Mouse (Mus musculus): ENCODE results near the gene Prps2. TPM values are rescaled to one million over a fixed set of nuclear protein-coding genes. Genes with fewer than 3 reads are reported as not detected.
"Not testable (repeated sequence)": the region's sequence is repeated elsewhere in the genome, so short reads cannot be mapped to it uniquely, and the experiment has no call there.

The Prps2 gene
- polyA plus RNA-seq, 1 experiment from 2014 or later = 29.1 TPM

DNA sequence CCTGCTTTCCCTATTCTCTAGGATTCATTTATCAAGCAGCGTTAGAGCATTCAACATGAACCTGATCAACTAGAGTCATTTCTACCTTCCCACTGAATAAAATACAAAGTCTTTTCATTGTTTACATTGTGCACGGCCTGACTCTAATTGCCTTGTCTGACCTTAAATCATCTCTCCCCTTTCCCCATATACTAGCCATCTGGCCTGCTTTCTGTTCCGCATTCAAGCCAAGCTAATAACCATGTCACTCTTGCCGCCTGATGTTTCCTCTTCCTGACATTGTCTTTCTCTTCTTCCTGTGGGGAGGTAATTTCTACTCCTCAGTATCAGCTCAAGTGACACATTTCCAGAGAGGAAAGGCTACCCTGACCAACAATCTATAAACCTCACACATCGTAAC lies 66.8 kb downstream of the Prps2 start:
- Histone ChIP-seq H3K9ac (ENCODE audit: low read length) (no peak overlapping the region), H3K27ac (ENCODE audit: low read length) (no peak overlapping the region), H3K27me3 (ENCODE audit: control insufficient read depth, insufficient read depth, low read length) (peaks cover 10% of the 10 kb centered on the region; the same call in 1 of the 2 replicates), H3K4me1 (ENCODE audit: control insufficient read depth, insufficient read depth, low read length) (no peaks in the 10 kb centered on the region), H3K4me3 (replicated peaks; ENCODE audit: low read length) (no peak overlapping the region), H3K9me3 (replicated peaks; ENCODE audit: control insufficient read depth, low read length) (no peaks in the 10 kb centered on the region), H3K4me2 (ENCODE audit: low read depth, low read length) (no peak overlapping the region), H3K36me3 (ENCODE audit: control insufficient read depth, insufficient read depth, low read length) (no peaks in the 10 kb centered on the region)
- 55% methylated on average over 5 of the region's 5 CpGs for WGBS
- ATAC-seq (ENCODE audit: insufficient read depth, low FRiP score) = no peak

DNA sequence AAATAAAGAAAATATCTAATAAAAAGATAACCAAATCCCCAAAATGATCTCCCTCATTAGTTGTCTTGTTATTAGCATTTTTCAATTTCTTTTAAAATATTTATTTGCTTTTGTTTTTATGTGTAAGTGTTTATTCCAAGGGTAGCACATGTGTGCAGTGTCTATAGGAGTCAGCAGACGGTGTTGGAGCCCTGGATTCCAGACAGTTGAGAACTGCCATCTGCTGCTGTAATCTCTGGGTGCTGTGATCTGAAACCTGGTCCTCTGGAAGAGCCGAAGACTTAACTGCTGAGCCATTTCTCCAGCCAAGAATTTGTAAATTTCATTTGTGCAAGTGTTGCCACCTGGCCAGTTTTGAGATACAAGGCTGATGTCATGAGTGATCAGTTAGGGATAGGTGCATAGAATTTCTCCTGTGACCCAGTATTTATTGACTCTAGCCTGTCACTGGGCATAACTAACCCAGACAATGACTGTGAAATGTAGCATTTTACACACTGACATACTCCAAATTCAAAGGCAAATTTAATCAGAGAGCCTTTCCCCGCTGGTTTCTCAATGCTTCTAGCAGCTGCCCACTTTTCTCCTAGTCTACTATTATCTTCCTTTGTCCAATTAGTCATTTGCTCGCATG lies 67.3 kb downstream of the Prps2 start:
- ATAC-seq (ENCODE audit: insufficient read depth, low FRiP score) = no peak
- H3K4me3 ChIP-seq (replicated peaks; ENCODE audit: low read length) = no peak overlapping the region
- WGBS = 67% methylated on average over 4 of the region's 4 CpGs

DNA sequence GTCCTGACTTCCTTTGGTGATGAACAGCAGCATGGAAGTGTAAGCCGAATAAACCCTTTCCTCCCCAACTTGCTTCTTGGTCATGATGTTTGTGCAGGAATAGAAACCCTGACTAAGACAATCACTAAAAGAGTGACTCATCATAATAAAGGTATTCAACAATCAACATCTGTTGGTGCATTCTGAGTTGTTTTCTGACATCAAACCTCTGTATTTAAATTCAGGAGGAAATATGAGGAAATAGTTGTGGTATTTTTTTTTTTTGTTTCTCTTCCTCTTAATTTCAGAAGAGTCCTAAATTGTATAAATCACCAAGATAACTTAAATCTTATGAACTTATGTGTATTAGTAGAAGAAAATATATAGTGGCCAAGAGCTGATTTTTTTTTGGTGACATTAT lies 80.5 kb downstream of the Prps2 start:
- H3K36me3 ChIP-seq (ENCODE audit: control insufficient read depth, insufficient read depth, low read length); H3K27me3 ChIP-seq (ENCODE audit: control insufficient read depth, insufficient read depth, low read length); H3K4me2 ChIP-seq (ENCODE audit: low read depth, low read length); H3K9me3 ChIP-seq (replicated peaks; ENCODE audit: control insufficient read depth, low read length); H3K4me3 ChIP-seq (replicated peaks; ENCODE audit: low read length); H3K4me1 ChIP-seq (ENCODE audit: control insufficient read depth, insufficient read depth, low read length); ATAC-seq (ENCODE audit: insufficient read depth, low FRiP score); H3K27ac ChIP-seq (ENCODE audit: low read length); H3K9ac ChIP-seq (ENCODE audit: low read length): not testable (repeated sequence)
- WGBS = no CpG with 5 or more reads among the region's 1 CpGs

More for the DNA sequence above, 67.3 kb downstream of the Prps2 start:
- Histone ChIP-seq H3K27me3 (ENCODE audit: control insufficient read depth, insufficient read depth, low read length) (peaks cover 5% of the 10 kb centered on the region; the same call in 1 of the 2 replicates), H3K36me3 (ENCODE audit: control insufficient read depth, insufficient read depth, low read length) (no peaks in the 10 kb centered on the region), H3K9ac (ENCODE audit: low read length) (no peak overlapping the region), H3K9me3 (replicated peaks; ENCODE audit: control insufficient read depth, low read length) (no peaks in the 10 kb centered on the region), H3K4me2 (ENCODE audit: low read depth, low read length) (no peak overlapping the region), H3K4me1 (ENCODE audit: control insufficient read depth, insufficient read depth, low read length) (no peaks in the 10 kb centered on the region), H3K27ac (ENCODE audit: low read length) (no peak overlapping the region)

Other genes starting within 250 kb of the Prps2 start
- gene Tmsb4x, start 173.4 kb downstream of the Prps2 start, polyA plus RNA-seq (2015; fragmentation: Nextera tagmentation; extraction: Ambion mirVana) = 5,589 and 6,437 TPM in 2 replicates
- gene Tlr8, start 118.4 kb downstream of the Prps2 start, polyA plus RNA-seq (2015; fragmentation: Nextera tagmentation; extraction: Ambion mirVana) = 0.81 and 0.93 TPM in 2 replicates
- gene Tlr7, start 52.2 kb downstream of the Prps2 start, polyA plus RNA-seq (2015; fragmentation: Nextera tagmentation; extraction: Ambion mirVana) = 0.60 and 1.1 TPM in 2 replicates